Mouse (Mus musculus) cerebellum, adult 2 months (tissue): ENCODE measurements at regions not wholly inside any gene's neighbourhood (a gene's known extent, or its start where the extent isn't known, plus 50 kb on each side); places are given as distances from the start of the nearest gene placed in this dataset.

Experiments
- CTCF ChIP-seq: fragments of 200-500 bp; IDR thresholded peaks from 2 replicates; pipeline ENCODE4 v1.5.1; 2011; ENCODE audit warnings: low read depth, mild to moderate bottlenecking, control low read depth, low read length, moderate library complexity, borderline replicate concordance; ENCODE audit not compliant: insufficient read depth
- POLR2A ChIP-seq: fragments of 200-500 bp; IDR thresholded peaks from 2 replicates; pipeline ENCODE4 v1.6.1; 2011; ENCODE audit warnings: low read length, control low read depth, borderline replicate concordance; ENCODE audit not compliant: insufficient read depth

GRCm38 (mm10) chr11:56351798-56352366 is 311.1 kb upstream of the Nmur2 start:
- TF ChIP-seq CTCF: no peak
- no peak for TF ChIP-seq POLR2A
